Mouse (Mus musculus): ENCODE measurements around the gene Rasgef1b. TPM values are rescaled to one million over a fixed set of nuclear protein-coding genes. Genes with fewer than 3 reads are reported as not detected.

Gene Rasgef1b
- polyA plus RNA-seq, 1 experiment from 2014 or later: 3.6 TPM

DNA sequence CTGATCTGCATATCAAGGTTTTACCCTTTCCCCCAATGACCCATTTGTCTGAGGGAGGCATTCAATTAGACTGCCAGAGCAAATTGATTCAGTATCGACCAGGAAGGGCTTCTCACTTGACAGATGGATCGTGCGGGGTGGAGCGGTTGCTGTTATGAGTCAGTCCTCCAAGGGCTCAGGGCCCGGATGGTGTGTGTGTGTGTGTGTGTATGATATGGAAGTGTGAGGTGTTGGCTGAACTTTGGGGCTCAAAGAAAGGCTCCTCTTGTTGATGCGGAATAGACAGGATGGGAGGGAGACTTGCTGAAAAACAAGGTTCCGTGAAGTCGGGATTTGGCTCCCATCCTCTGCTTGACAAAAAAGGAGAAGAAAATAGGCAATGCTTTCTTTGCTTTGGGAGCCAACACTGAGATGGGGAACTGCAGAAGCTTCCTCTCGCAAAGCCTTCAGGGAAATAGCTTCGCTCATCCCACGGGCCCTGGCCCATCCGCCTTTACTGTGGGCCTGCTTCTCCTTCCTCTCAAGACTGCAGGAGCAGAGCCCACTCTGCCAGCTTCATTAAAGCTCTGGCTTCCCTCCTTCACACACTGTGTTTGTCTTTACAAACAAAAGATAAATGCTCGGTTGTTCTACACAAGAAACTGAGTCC, 34.0 kb downstream of the Rasgef1b start:
- ATAC-seq: no peak
- Histone ChIP-seq H3K9ac (ENCODE audit: low read depth, low read length) (no peak overlapping the region), H3K4me3 (ENCODE audit: low read depth, low read length) (no peak overlapping the region), H3K4me2 (replicated peaks; ENCODE audit: low read depth) (no peak overlapping the region), H3K9me3 (ENCODE audit: control insufficient read depth) (no peaks in the 10 kb centered on the region), H3K4me1 (replicated peaks; ENCODE audit: control insufficient read depth, insufficient read depth, low read length) (no peaks in the 10 kb centered on the region), H3K27me3 (replicated peaks; ENCODE audit: control insufficient read depth, insufficient read depth, low read length) (no peaks in the 10 kb centered on the region), H3K27ac (ENCODE audit: low read depth, low read length) (no peak overlapping the region), H3K36me3 (ENCODE audit: control insufficient read depth, insufficient read depth) (no peaks in the 10 kb centered on the region)
- 78% methylated on average over 13 of the region's 13 CpGs for WGBS
- no peak for TF ChIP-seq CTCF (IDR thresholded peaks at IDR 0.05; ENCODE audit: low read depth)

DNA sequence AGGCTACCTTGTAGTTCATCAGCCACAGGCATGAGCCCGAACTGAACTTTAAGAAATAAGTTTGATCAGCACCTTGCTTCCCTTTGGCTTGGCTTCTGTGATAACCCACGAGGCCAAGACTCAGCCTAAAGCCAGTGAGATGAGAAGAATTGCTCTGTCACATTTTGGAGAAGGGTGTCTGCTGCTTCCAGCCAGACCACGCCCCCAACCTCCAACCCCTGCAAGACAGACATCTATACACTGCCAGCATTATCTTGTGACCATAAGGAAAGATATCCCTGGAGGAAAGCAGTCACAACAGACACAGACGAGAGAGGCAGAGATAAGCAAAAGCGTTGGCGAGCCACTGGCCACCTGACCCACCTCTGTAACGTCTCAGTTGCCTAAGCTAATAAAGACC, 39.0 kb downstream of the Rasgef1b start:
- Histone ChIP-seq H3K36me3 (ENCODE audit: control insufficient read depth, insufficient read depth) (no peaks in the 10 kb centered on the region), H3K4me2 (replicated peaks; ENCODE audit: low read depth) (no peak overlapping the region), H3K27ac (ENCODE audit: low read depth, low read length) (no peak overlapping the region), H3K9ac (ENCODE audit: low read depth, low read length) (no peak overlapping the region), H3K4me1 (replicated peaks; ENCODE audit: control insufficient read depth, insufficient read depth, low read length) (no peaks in the 10 kb centered on the region), H3K4me3 (ENCODE audit: low read depth, low read length) (no peak overlapping the region), H3K27me3 (replicated peaks; ENCODE audit: control insufficient read depth, insufficient read depth, low read length) (no peaks in the 10 kb centered on the region), H3K9me3 (ENCODE audit: control insufficient read depth) (no peaks in the 10 kb centered on the region)
- 34% methylated on average over 7 of the region's 7 CpGs for WGBS
- no peak for ATAC-seq
- no peak for TF ChIP-seq CTCF (IDR thresholded peaks at IDR 0.05; ENCODE audit: low read depth)

DNA sequence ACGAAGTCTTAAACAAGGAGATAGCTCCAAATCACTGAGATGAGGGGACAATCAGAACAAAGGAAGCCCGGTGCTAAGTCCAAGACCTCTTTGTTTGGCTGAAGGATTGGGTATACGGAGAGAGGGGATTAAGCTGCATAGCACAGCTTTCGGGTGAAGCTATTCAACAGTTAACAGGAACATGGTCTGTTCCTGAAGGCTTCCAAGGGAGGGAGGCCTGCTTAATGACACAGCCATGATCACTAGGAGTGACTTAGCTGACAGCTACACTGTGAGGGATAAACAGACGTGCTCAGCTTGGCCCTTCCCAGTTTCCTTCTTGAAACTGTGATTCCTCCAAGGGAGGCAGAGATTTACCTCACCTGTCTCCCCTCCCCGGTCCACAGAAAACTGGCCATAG, 41.0 kb downstream of the Rasgef1b start:
- Histone ChIP-seq H3K4me2 (replicated peaks; ENCODE audit: low read depth) (no peak overlapping the region), H3K36me3 (ENCODE audit: control insufficient read depth, insufficient read depth) (no peaks in the 10 kb centered on the region), H3K27ac (ENCODE audit: low read depth, low read length) (no peak overlapping the region), H3K9ac (ENCODE audit: low read depth, low read length) (no peak overlapping the region), H3K27me3 (replicated peaks; ENCODE audit: control insufficient read depth, insufficient read depth, low read length) (no peaks in the 10 kb centered on the region), H3K9me3 (ENCODE audit: control insufficient read depth) (no peaks in the 10 kb centered on the region), H3K4me1 (replicated peaks; ENCODE audit: control insufficient read depth, insufficient read depth, low read length) (no peaks in the 10 kb centered on the region), H3K4me3 (ENCODE audit: low read depth, low read length) (no peak overlapping the region)
- 30% methylated on average over 6 of the region's 6 CpGs for WGBS
- no peak for ATAC-seq
- no peak for TF ChIP-seq CTCF (IDR thresholded peaks at IDR 0.05; ENCODE audit: low read depth)

DNA sequence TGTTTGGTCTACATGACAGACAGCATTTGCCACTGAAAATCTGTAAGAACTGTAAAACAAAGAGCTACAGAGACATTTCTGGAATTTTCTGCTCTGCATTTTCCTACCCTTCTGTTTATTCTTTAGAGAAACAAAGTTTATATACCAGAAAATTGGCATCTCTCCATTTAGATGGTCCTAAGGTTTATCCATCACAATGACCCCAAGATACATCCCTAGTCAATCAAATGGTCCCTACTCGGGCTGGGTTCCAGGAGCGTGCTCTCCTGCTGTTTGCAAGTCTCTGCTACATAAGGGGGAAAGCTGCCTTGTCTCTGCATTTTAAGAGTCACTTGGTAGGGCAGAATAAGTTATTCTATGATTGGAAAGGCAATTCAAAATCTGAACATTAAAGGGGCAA, 44.8 kb downstream of the Rasgef1b start:
- H3K4me1 ChIP-seq (replicated peaks; ENCODE audit: control insufficient read depth, insufficient read depth, low read length): no peaks in the 10 kb centered on the region
- no peak overlapping the region for H3K4me3 ChIP-seq (ENCODE audit: low read depth, low read length)
- H3K27me3 ChIP-seq (replicated peaks; ENCODE audit: control insufficient read depth, insufficient read depth, low read length): no peaks in the 10 kb centered on the region
- H3K27ac ChIP-seq (ENCODE audit: low read depth, low read length): no peak overlapping the region
- H3K36me3 ChIP-seq (ENCODE audit: control insufficient read depth, insufficient read depth): no peaks in the 10 kb centered on the region
- no peak overlapping the region for H3K9ac ChIP-seq (ENCODE audit: low read depth, low read length)
- ATAC-seq: no peak
- H3K4me2 ChIP-seq (replicated peaks; ENCODE audit: low read depth): no peak overlapping the region
- H3K9me3 ChIP-seq (ENCODE audit: control insufficient read depth): no peaks in the 10 kb centered on the region
- TF ChIP-seq CTCF (IDR thresholded peaks at IDR 0.05; ENCODE audit: low read depth): no peak
- WGBS: 32% methylated on average over 2 of the region's 2 CpGs

DNA sequence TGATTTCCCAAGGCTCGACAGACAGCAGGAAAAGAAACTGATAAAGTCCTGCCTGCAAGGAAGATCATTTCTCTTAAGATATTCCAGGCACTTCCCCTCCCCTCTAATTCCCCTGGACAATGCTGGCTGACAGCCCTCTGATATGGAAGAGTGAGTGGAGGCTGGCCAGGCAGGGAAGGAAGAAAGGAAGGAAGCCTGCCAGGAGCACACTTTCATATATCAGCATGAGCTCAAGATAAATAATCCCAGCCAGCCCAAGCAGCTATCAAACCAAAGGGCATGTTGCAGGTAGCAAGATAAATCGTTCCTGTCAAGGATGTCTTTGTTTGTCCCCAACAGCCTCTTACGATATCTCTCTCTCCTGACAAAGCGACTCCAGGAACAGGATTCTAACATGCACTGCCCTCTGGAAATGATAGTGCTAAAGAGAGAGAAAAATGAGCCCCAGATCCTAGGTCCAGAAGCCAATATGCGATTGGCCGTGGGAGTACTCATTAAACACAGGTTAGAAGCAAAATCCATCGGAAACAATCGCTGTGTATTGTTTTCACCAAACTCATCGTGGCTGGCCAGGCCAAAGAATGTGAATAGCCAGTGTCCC, 58.8 kb downstream of the Rasgef1b start:
- H3K36me3 ChIP-seq (ENCODE audit: control insufficient read depth, insufficient read depth): no peaks in the 10 kb centered on the region
- no peaks in the 10 kb centered on the region for H3K27me3 ChIP-seq (replicated peaks; ENCODE audit: control insufficient read depth, insufficient read depth, low read length)
- TF ChIP-seq CTCF (IDR thresholded peaks at IDR 0.05; ENCODE audit: low read depth): no peak
- H3K27ac ChIP-seq (ENCODE audit: low read depth, low read length): no peak overlapping the region
- no peaks in the 10 kb centered on the region for H3K4me1 ChIP-seq (replicated peaks; ENCODE audit: control insufficient read depth, insufficient read depth, low read length)
- no peak for ATAC-seq
- H3K9me3 ChIP-seq (ENCODE audit: control insufficient read depth): no peaks in the 10 kb centered on the region
- H3K9ac ChIP-seq (ENCODE audit: low read depth, low read length): no peak overlapping the region
- no peak overlapping the region; the same call in 1 of the 2 replicates for H3K4me2 ChIP-seq (replicated peaks; ENCODE audit: low read depth)
- H3K4me3 ChIP-seq (ENCODE audit: low read depth, low read length): no peak overlapping the region
- 27% methylated on average over 9 of the region's 9 CpGs for WGBS

DNA sequence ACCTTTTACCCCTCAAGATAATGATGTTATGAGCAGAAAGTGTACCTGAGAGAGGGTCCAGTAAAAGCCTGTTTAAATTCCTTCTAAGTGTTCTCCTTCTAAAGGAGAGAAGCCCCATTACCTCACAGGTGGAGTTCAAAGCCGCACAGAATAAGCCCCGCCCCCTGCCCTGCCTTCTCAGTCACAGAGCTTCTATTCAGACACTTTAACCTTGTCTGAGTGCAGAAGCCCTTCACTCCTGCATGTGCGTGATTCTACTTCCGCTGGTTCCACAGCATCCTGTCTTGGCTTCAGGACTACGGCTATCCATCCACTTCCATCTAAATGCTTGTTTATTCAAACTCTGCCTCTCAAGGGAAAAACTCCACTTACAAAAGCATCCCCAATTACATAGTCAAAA, 72.8 kb downstream of the Rasgef1b start:
- H3K4me2 ChIP-seq (replicated peaks; ENCODE audit: low read depth): no peak overlapping the region
- no peak for ATAC-seq
- H3K9me3 ChIP-seq (ENCODE audit: control insufficient read depth): no peaks in the 10 kb centered on the region
- no peak for TF ChIP-seq CTCF (IDR thresholded peaks at IDR 0.05; ENCODE audit: low read depth)
- no peaks in the 10 kb centered on the region for H3K36me3 ChIP-seq (ENCODE audit: control insufficient read depth, insufficient read depth)
- WGBS: 38% methylated on average over 5 of the region's 5 CpGs
- no peaks in the 10 kb centered on the region for H3K27me3 ChIP-seq (replicated peaks; ENCODE audit: control insufficient read depth, insufficient read depth, low read length)
- H3K9ac ChIP-seq (ENCODE audit: low read depth, low read length): no peak overlapping the region
- H3K27ac ChIP-seq (ENCODE audit: low read depth, low read length): no peak overlapping the region
- no peak overlapping the region for H3K4me3 ChIP-seq (ENCODE audit: low read depth, low read length)
- H3K4me1 ChIP-seq (replicated peaks; ENCODE audit: control insufficient read depth, insufficient read depth, low read length): 0 out of 2 replicates have a peak, but pooled peaks cover 5% of the 10 kb centered on the region
